Mouse (Mus musculus): ENCODE measurements at regions not wholly inside any gene's neighbourhood (a gene's known extent, or its start where the extent isn't known, plus 50 kb on each side); places are given as distances from the start of the nearest gene placed in this dataset.

DNA sequence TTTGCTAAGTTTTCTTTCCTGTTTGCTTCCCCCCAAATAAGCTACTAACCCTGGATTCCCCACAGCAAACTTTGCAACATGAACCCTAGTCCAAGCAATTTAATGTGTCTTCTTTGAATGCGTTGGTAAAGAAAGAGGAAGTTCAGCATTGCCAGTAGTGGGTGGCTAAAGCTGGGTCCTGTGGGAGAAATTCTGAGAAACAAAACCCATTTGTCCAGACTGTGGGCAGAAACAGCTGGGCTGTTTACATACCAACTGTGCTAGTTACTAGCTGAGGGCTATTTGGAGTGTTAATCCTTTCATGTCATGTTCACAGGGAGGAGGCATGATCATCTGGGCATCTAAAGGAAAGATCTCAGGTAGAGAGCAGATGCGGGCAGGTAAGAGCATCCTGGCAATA is 51.8 kb upstream of the 1190002N15Rik start:
- DNase-seq (ENCODE audit: low spot score in 2 of 2) = no peak

DNA sequence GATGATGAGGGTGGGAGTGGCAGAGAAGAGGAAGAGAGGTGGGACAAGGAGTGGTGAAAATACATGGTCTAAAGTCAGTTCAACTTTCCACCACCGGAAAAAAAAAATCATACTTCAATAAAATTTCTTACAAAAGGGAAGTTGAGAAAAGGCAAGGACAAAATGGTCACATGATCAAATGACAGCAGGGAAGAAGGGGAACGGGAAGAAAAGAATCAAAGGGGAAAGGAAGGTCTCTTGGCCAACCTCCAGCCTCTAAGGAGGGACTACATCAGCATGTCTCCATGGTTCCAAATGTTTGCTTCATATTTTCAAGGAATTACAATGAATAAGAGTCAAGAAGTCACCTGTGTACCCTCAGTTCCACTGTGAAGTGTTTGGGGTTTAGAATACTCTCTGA is 64.7 kb upstream of the Slc9a9 start:
- DNase-seq (ENCODE audit: low spot score in 2 of 2) = no peak

DNA sequence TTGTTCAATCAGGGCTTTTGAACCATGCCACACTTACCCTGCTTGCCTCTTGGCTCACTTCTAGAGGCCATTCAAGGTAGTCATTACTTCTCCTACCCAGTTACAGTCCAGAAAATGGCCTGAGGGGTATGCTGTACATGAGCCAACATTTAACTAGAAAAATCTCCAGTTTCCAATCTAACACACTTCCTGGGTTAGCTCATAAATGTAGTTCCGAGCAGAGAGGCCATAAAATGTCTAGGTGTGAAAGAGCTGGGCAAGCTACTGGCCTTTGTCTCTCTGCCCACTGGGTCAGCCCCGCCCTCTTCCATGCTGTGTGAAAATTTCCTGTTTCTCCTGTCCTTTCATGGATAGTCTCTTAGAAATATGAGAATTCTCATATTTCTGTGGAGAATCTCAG is 63.3 kb upstream of the Slc9a9 start:
- DNase-seq (ENCODE audit: low spot score in 2 of 2) = no peak

DNA sequence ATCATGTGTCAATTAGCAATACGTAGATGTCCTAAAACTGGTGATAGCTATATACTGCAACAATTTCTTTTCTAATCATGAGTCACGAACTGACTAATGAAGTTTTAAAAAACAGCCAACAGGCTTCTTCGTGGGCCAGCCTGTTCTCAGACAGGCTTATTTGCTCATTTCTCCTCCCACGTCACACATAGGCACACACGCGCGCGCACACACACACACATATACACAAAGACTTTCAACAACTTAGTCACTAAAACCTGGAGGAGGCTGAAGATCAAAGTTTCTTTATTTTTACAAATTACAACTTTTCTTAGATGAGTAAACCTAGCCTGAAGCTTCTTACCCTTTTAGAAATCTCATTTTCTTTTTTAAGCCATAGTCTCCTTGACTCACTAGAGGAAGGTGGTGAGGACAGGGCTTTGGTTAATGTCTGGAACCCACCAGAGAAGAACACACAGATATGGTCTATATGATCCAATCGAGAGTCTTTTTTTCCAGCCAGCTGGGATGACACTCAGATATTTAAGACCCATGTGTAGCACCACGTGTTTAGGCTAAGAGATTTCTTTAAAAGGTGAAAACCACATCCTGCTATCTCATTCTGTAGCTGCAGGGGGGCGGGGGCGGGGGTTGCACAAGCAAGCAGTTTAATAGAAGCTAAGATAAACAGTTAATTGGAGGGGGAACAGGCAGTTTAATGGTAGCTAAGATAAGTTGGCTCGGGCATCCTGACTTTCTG is 62.5 kb upstream of the Slc9a9 start:
- no peak for DNase-seq (ENCODE audit: low spot score in 2 of 2)

DNA sequence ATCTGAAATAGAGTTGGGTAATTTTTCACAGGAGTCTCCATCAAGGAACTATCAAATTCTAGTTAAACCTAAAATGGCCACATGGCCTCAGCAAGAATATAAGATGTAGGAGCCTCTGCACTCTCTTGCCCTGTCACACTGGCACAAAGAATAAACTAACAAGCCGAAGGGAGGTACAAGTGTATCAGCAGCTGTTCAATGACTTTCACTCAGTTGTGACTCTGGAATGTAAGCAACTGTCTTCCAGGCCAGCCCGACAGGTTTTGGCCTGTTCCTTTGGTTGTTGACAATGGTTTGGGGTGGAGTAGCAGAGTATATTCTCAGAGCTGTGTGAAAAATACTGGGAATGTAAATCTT is 62.0 kb upstream of the Slc9a9 start:
- no peak for DNase-seq (ENCODE audit: low spot score in 2 of 2)

DNA sequence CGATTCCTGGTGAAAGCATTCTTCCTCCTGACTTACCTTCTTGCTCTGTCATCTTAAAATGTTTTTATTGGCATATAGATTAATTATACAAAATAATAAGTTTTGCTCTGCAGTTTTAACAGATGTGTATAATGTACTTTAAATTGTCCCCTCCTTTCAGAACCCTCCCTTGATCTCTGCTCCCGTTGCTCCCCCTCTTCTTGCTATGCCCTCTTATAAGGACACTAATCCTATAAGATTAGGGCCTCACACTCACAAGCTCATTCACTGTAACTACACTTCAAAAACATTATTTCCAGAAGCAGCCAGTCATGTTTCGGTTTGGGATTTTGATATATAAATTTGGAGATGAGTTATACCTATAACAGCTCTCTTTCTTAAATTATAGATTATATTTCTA is 59.6 kb upstream of the Slc9a9 start:
- DNase-seq (ENCODE audit: low spot score in 2 of 2) = no peak

DNA sequence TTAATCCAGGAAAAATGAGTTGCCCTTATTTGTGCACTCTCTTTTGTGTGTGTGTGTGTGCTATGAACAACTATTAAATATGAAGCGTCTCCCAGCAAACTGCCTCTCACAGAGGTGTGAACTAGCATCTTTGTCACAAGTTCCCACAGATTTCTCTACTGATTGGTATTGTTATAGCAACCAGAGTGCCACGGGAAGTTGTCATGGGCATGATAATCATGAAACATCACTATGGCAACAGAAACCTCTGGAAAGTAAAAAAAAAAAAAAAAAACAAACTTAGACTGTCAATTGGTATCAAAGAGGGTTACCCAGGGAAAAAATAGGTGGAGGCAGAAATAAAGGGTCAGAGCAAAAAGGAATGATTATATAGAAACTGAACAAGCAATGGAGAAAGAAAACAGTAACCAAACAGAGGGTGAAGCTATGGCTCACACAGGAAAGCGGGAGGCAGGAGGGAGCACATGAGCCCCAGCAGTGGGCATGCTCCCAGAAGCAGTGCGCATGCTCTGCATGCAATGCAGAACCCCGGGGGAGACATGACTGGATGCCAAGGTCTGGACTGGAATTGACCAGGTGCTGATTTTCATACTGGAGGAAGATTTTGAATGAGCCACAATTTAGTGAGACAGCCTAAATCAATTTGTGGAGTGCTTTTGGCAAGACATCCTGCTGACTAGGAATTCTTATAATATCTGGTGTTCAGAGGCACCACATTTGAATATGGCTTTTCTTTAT is 58.9 kb upstream of the Slc9a9 start:
- no peak for DNase-seq (ENCODE audit: low spot score in 2 of 2)

DNA sequence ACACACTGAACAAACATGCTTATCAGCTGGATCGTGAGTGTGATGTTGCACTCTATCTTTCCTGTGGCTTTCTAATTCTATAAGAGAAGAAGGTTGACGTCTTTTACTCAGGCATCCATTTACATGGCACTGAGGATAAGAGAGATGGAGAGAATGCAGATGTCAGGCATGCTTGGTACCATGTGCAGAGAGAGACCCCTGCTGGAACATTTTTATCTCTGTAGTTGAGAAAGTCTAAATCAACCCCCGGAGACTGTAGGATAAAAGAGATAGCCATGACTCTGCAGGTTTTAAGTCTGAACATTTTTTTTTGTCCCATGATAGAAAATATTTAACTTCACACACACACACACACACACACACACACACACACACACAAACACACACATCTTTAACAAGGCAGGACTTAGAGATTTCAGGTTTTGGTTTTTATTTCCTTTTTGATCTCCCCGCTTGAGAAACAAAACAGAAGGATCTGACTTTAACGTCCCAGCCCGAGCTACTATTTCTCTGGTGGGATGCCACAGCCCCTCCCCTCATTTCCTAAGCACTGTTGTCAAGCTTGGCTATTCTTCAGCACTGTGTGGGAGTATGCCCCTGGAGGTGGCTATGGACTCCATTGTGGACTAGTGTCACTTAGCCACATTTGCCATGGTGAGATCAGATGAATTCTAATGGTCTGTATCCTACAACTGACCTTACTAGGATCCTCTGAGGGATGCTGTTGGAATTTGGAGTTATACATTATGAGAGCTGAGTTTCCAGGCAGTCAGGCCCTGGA is 55.6 kb upstream of the Slc9a9 start:
- DNase-seq (ENCODE audit: low spot score in 2 of 2) = peak in 1 of 2 experiments; percentile 20

DNA sequence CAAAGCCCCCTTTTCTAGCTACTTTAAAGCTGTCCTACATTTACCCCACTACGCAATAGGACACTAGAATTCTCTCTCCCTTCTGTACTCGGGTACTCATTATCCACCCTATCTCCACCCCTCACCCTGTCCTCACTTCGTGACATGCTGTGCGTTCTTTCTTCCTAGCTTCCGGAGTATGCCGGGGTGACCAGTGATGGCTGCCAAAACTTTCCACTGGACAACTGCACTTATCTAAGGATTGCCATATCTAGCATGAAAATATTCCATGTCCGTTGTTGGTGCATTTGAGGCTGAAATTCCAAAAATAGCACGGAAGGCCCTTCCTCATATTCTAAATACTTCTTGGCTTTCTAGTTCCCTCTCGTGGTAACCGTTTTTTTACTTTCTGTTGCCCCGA is 54.5 kb upstream of the Slc9a9 start:
- DNase-seq (ENCODE audit: low spot score in 2 of 2) = no peak

DNA sequence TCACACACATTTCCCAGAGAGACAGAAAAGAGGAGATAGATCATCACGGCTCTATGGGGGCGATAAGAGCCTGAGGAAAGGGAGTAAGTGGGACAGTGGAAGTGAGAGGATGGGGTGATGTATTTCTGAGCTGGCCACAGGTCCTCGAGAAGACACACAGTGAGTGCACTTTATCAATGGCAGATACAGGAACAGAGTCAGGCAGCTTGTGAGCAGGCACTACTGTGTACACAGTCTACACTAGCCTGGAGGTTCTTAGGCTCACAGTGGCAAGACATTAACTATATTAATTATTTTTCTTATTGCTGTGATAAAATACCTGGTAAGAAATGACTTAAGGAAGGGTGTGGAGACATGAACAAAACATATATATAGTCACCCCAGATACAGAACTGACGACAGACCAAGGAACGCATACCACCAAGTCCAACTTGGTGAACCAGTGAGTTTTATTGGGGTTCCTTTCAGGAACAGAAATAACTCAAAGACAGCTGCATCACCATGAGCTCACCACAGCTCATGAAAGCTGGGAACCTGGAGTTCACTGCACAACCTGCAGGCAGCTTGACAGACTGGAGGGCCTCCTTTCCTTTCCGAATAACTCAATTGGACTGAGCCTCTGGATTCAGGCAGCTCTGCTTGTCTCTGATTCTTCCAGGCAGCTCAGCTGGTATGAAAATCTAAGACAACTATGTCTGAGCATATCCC is 51.5 kb upstream of the Slc9a9 start:
- no peak for DNase-seq (ENCODE audit: low spot score in 2 of 2)

Data from frontal cortex, postnatal 25 days (tissue).